Mouse (Mus musculus) gastrocnemius, postnatal 36 days (tissue): Measurements from ENCODE around the gene Gm27179. TPM values are rescaled to one million over a fixed set of nuclear protein-coding genes. Genes with fewer than 3 reads are reported as not detected.
"Not testable (repeated sequence)": the region's sequence is repeated elsewhere in the genome, so short reads cannot be mapped to it uniquely, and the experiment has no call there.

Experiments used
- DNase-seq, 2 experiments: peaks; one replicate each; pipeline ENCODE4 v3.0.0; 2022
- intact Hi-C: fragments of 180-260 bp; cut with DNase I; formaldehyde crosslinking; loops from one replicate; pipeline ENCODE4 v1.15.1; 2025
- long read RNA-seq, 2 experiments: library from polyadenylated mRNA; stranded (forward); transcript quantifications; one replicate each; pipeline ENCODE4 v2.0.0; 2021
- total RNA-seq, 2 experiments: library from RNA; stranded (reverse); gene quantifications; 2 replicates each; pipeline ENCODE4 v1.2.3; 2021

Gene Gm27179
- not detected for total RNA-seq
- long read RNA-seq, experiment 1: 0 reads
- long read RNA-seq, experiment 2: 0 reads

DNA sequence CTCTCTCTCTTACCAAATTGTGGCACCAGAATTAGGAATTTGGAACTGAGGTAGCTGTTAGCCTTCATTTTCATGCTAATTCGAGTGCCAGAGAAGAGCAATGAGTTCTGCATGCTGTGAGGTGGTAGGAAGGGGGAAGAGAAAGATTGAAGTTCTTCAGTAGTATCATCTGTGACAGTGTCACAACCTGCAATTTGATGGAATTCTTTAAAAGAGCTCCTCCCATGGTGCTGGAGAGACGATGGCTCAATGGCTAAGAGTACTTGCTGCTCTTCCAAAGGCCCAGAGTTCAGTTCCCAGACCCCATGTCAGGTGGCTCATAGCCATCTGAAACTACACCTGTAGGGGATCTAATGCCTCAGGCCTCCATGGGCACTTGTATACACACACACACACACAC, at the start of gene Gm27179:
TSS of gene Gm27179 (minus strand) at position 101 of the 400 bp plus-strand sequence.
- intact Hi-C loops, DNase-seq: not testable (repeated sequence)

DNA sequence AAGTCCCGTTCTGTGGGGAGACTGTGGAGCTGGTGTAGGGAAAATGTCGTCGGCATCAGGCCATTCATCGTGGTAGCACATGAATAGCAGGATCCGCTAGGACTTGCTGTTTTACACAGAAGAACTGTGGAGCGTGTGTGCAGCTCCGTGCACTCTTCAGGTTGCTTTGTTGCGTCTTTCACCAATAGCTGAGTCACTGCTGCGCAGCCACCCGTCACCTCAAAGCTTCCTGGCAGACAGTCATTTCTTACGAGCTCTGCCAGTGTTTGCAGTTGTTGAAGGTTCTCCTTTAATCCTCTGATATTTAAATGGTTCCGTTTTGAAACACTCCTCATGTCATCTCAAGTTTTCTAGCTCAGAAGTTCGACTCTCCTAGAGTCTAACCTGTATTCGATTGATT, 45.2 kb upstream of the Gm27179 start:
- DNase-seq, intact Hi-C loops: not testable (repeated sequence)

DNA sequence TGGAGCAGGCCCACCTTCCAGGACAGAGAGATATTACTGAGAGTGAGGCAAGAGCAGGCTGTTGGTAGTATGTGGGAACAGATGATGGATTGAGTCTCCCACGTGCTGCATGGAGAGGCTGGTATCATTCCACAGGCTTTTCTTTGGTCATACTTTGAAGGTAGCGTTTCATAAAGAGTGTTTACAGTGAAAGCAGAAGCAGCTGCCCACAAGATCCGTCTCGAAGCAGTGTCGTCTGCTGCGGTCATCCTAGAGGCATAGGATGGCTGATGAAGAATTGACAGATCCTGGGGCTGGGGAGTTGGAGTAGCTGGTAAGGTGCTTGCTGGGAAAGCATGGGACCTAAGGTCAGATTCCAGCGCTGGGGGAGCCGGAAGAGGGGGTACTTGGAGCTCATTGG, 44.5 kb upstream of the Gm27179 start:
- intact Hi-C loops, DNase-seq: not testable (repeated sequence)

GRCm38 (mm10) chr14:69555110-69555831, 42.9 kb upstream of the Gm27179 start, which contains the start of gene Entpd4b:
TSS of gene Entpd4b (plus strand) at chr14:69555424.
- intact Hi-C loops, DNase-seq: not testable (repeated sequence)

GRCm38 (mm10) chr14:69547310-69547709, 35.0 kb upstream of the Gm27179 start:
- intact Hi-C loops, DNase-seq: not testable (repeated sequence)

DNA sequence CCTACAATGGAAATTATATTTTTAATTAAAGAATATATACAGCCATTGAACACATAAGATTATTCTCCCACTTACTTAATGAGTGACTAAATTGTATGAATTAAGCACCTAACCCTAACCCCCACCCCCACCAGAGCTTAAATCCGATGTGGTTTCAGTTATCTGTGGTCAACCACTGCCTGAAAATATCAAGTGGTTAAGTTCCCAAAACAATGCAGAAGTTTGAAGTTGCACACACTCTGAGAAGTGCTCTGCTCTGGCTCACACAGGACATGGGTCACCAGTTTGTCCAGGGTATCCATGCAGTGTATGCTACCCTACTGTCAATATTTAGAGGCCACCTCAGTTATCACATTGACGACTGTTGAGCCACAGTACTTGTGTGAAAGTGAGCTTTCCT, 32.7 kb upstream of the Gm27179 start:
- intact Hi-C loops, DNase-seq: not testable (repeated sequence)

DNA sequence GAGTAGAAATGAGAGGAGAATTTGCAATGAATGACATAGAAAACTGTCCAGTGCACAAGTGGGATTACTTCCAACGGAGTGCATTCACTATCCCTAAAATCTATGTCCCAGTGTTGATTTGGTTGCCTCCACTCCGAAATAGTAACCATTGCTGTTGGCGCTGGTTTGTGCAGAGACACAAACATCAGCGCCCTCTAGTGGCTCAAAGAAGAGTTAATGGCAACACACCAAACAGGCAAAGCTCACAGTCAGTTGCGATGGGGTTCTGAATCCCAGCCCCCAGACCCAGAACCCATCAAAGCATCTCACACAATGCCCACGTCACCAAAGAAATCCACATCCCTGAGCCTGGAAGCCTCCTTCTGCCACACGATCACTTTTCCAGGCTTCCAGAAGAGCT, 31.7 kb upstream of the Gm27179 start:
- intact Hi-C loops, DNase-seq: not testable (repeated sequence)

DNA sequence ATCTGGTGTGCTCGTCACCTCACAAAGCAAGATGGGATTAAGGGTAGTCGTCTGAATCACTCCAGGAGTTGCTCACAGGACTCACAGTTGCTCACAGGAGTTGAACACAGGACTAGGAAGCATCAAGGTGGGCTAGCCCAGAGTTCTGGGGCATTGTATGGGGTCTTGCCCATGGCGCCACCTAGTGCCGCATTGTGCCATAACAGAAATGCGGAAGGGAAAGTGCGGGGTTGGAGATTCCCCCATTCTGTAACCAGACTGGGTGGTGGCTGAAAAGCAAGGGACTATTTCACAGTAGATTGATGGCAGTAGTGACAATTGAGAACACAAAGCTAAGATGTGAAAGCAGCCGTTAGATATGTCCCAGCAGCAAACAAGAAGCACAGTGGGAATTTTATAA, 30.3 kb upstream of the Gm27179 start:
- DNase-seq, intact Hi-C loops: not testable (repeated sequence)

DNA sequence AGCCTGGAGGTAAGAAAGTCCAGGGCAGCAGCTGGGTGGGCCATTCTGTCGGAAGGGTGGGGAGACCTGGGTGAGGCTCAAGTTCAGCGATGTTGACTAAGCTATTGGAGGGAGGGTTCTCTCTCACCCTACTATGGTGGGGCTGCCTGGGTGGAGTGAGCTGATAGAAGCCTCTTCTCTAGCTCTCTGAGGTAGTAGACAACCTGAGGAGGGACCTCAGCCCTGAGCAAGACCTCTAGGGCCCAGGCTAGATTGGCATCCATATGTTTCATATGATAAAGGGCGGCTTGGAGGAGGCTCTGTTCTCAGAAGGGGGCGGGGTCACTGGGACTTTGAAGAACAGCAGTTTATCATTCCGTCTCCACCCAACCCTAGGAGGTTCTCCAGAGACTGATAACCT, 27.8 kb upstream of the Gm27179 start:
- intact Hi-C loops: not testable (repeated sequence)

DNA sequence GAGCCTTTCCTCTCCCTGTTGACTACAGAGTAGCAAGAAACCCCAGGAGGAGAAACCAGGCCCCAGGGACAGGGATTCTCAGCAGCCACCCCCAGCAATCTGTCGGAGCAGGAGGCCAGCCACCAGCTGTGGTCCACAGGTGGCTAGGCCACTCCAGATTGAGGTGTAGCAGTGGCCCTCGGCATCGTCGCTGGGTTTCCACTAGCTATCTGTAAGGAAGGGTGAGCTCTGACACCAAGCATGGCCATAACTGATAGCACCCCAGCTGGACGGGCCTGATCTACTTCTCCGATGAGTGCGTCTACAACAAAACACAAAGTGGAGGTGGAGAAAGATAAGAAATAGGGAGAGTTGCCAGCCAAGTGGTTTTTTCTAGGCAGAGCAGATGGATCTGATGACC, 24.2 kb upstream of the Gm27179 start:
- intact Hi-C loops, DNase-seq: not testable (repeated sequence)

More for the DNA sequence above, 27.8 kb upstream of the Gm27179 start:
- DNase-seq: not testable (repeated sequence)

DNA sequence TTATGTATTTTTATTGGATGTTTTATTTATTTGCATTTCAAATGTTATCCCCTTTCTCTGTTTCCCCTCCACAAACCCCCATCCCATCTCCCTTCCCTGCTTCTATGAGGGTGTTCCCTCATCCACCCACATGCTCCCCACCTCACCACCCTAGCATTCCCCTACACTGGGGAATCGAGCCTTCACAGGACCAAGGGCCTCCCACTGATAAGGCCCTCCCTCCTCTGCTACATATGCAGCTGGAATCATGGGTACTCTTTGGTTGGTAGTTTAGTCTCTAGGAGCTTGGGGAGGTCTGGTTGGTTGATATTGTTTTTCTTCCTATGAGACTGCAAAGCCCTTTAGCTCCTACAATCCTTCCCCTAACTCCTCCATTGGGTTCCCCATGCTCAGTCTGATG, 13.9 kb upstream of the Gm27179 start:
- intact Hi-C loops, DNase-seq: not testable (repeated sequence)

- DNase-seq, intact Hi-C loops: not testable (repeated sequence)
Measured at GRCm38 (mm10) chr14:69523001-69523400, 10.7 kb upstream of the Gm27179 start.

GRCm38 (mm10) chr14:69520810-69521209, 8.5 kb upstream of the Gm27179 start:
- intact Hi-C loops, DNase-seq: not testable (repeated sequence)

DNA sequence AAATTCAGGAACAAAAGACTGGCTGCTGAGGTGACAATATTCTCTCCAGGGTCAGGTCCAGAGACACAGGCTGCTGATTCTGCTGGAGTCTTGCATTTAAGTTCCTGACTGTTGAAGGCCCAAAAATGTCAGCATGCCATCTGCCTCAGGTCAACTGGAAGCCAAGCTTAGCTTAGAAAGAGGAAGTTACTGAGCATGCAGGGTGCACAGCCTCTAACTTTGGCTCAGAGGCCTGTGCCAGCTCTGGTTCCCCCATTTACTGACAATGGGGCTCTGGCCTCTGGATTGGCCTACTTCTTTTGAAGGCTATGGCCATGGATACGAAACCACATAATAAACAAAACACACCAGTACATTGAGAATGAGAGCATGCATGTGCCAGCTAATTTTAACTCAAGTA, 5.3 kb downstream of the Gm27179 start:
- intact Hi-C loops, DNase-seq: not testable (repeated sequence)

DNA sequence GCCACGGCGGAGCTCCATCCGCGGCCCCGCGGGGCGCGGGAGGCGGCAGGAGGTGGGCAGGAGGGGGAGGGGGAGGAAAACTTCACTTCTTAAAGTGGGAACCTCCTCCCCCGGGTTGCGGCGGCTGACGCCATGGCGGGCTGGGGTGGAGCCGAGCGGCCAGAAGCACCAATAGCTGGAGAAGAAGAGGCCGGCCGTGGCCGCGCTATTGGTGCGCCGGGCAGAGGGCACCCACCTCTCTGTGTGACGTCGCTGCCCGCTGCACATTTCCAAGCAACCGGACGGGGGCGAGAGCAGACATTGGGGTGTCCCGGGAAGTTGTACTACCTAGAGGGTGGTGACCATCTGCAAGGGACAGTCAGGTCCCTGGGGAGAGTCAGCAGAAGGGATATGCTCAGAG, 9.2 kb downstream of the Gm27179 start, which contains the start of gene Gm16867:
TSS of gene Gm16867 (minus strand) at position 189 of the 400 bp plus-strand sequence.
- intact Hi-C loops, DNase-seq: not testable (repeated sequence)

DNA sequence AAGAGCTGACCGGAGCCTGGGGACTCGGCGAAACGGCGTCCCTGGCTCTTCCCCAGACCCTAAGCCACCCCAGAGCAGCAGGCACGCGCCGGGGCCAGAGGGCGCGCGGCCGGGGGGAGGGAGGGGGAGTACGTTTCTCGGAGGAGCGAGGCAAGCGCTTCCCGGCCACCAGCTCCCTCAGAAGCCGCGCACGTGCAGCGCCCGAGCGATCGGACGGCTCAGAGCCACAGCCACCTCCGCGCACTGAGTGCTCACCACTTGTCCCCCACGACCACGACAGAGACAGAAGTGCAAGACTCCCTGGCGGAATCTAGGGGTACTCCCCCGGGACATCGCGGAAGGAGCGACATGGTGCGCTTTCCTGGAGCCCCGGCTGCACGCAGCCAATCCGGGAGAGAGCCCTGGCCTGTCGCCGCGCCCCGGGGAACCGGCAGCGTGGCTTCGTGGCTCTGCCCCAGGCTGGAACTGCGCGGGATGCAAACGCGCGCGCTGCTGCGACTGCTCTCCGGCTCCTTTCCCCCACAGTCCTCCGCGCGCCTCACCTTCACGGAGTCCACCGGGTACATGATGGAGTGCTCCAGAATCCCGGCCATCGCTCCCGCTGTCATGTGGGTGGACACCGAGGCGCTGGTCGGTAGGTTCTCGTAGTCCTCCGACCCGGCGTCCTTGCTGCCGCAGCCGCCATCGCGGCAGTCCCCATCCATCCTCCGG, 9.8 kb downstream of the Gm27179 start:
- intact Hi-C loops, DNase-seq: not testable (repeated sequence)

DNA sequence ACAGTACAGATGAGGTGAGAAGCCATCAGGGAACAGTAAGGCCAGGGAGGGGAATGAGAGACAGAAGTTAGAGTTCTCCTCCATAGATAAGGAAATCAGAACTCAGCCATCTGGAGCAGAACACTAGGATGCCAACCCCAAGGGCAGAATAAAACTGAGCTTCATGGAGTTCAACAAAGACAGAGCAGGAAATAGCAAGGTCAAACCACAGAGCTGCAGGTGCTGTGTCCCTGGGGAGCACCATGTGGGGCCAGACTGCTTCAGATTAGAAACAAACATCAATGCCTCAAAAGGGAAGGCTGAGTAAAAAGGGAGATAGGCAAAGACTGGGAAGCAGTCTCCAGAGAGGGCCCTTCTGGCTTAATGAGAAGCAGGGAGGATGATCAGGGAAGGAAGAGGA, 16.1 kb downstream of the Gm27179 start:
- intact Hi-C loops, DNase-seq: not testable (repeated sequence)

DNA sequence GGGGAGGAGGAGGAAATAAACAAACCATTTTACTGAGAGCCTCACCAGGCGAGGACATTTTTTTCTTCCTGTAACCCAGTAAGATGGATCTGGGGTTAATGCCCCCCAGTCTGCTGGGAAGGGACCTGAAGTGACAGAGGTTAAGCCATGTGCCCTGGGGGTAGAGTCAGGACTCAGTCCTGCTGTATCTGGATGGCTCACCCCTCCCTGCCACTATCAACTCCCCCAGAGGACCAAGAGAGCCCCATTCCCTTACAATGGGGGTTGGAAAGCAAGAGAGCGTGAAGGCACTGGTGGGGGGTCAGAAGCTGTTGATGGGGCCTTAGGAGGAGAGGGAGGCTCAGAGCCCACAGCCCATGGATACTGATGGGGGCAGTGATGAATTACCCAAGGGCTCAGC, 17.4 kb downstream of the Gm27179 start:
- intact Hi-C loops, DNase-seq: not testable (repeated sequence)

DNA sequence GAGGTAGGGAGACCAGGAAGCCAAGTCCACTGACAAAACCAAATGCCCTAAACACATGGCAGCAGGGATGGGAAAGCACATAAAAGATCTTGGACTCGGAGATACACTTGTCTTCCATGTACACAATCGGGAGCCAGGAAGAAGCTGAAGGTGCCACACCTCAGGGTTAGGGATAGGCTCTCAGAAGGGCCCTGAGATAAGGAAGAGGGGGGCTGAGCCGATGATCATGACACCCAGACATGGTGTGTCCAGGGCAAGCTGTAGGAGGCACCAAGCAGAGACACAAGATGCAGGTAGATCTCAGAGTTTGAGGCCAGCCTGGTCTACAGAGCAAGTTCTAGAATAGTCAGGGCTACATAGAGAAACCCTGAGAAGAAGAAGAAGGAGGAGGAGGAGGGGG, 17.8 kb downstream of the Gm27179 start:
- intact Hi-C loops, DNase-seq: not testable (repeated sequence)

GRCm38 (mm10) chr14:69488001-69488400, 24.3 kb downstream of the Gm27179 start:
- DNase-seq, intact Hi-C loops: not testable (repeated sequence)

GRCm38 (mm10) chr14:69485466-69486135, 26.7 kb downstream of the Gm27179 start:
- intact Hi-C loops, DNase-seq: not testable (repeated sequence)
